Mouse (Mus musculus) embryonic fibroblast, embryonic 13.5 days (primary cell): ENCODE measurements around the gene C1ql3. TPM values are rescaled to one million over a fixed set of nuclear protein-coding genes. Genes with fewer than 3 reads are reported as not detected.

Experiments used
- H3K27ac ChIP-seq: 2 replicates; pipeline ENCODE4 v1.5.1; 2012; ENCODE audit warnings: low read length, control low read depth, inconsistent platforms; ENCODE audit not compliant: insufficient read depth
- H3K4me1 ChIP-seq: 2 replicates; pipeline ENCODE4 v1.6.1; 2011; ENCODE audit warnings: low read length; ENCODE audit not compliant: control insufficient read depth, insufficient read depth
- H3K4me3 ChIP-seq: 2 replicates; pipeline ENCODE4 v1.5.1; 2011; ENCODE audit warnings: mild to moderate bottlenecking, control low read depth, low read length; ENCODE audit not compliant: insufficient read depth
- CTCF ChIP-seq: IDR thresholded peaks from 2 replicates; pipeline ENCODE4 v1.5.1; 2011; ENCODE audit warnings: mild to moderate bottlenecking, control low read depth, low read length, moderate library complexity, borderline replicate concordance; ENCODE audit not compliant: insufficient read depth
- POLR2A ChIP-seq: IDR thresholded peaks from 2 replicates; pipeline ENCODE4 v1.6.1; 2011; ENCODE audit warnings: low read depth, mild to moderate bottlenecking, control low read depth, low read length, moderate library complexity
- polyA plus RNA-seq: library from polyadenylated mRNA; stranded (reverse); fragments of >200 nt; gene quantifications from 2 replicates; pipeline ENCODE4 v1.2.4, GENCODE M21; 2011; ENCODE audit warnings: low read depth; ENCODE audit not compliant: missing spikeins, insufficient read length

The C1ql3 gene
- polyA plus RNA-seq, 1 experiment, result 4.5 TPM

DNA sequence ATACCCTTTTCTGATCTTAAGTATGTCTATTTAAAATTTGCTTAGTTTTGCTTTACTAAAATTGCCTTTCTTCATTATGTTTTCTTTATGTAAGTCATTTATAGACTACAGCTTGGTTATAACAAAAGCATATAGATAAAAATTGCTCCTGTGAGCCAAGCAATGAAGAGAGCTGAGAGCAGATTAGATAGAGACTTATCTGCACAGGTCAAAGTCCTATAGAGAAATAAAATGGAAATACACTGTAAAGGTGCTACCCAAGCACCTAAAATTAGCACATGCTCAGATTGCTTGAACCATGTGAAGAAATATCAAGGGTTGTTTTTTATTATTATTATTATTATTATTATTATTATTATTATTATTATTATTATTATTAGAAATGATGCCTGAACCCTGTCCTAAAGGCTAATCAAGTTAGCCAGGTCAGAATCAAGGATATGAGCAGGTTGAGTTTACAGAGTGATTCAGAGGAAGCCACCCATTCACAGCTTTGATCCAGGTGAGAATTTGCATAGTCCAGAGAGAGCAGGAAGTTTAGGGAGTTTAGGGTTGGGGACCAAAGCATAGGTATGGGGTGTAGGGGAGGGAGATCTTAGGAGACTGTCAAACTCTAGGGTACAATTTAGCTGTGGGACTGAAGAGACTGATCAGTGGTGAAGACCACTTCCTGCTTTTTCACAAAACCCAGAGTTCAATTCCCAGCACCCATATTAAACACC, 54.7 kb downstream of the C1ql3 start:
- no peak overlapping the region for H3K4me3 ChIP-seq
- no peaks in the 10 kb centered on the region for H3K4me1 ChIP-seq
- TF ChIP-seq POLR2A (no peak), CTCF (no peak)
- no peak overlapping the region for H3K27ac ChIP-seq

Other genes starting within 250 kb of the C1ql3 start
- 25.2 and 31.4 TPM in 2 replicates for gene Pter, start 87.8 kb downstream of the C1ql3 start, polyA plus RNA-seq